In the genomic region with DNA sequence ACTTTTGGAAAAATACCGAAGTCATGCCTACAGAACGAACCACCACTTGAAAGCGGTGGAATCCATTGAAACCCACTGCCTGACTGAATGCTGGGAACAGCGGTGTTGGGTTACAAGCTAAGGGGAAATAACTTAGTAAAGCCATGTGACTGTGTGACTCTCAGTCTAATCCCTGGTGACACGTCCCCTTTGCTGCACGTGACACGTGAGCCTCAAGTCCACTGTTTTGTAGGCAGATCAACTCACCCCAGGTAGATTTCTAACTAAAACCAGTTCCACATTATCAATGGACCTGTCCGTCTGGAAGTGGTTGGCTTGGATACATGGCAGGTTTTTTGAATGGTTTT, we compare ENCODE assay signal across 7 mouse cellular contexts.
A peak's percentile ranks its signal among the peaks of the same experiment; 100 is the strongest.
DNase-seq lines count a peak whose midpoint lies in the region; ATAC-seq and TF ChIP-seq lines count a peak whose summit lies in the region.

No protein-coding gene starts in this region.

- H3K27ac ChIP-seq in CH12.LX (ENCODE audit: insufficient read depth, low read depth) = no peak overlapping the region

- H3K9me3 ChIP-seq in CH12.LX (replicated peaks; ENCODE audit: low read length) = no peaks in the 10 kb centered on the region

- H3K27me3 ChIP-seq in CH12.LX (replicated peaks) = no peaks in the 10 kb centered on the region

- dilution Hi-C loops in CH12.LX (cut with MboI; ENCODE audit: extremely low pct_ligation_motif_present, extremely low pct_unique_long_range_greater_than_20kb, low sequenced_read_pairs) = no loop called here

- no peak overlapping the region for H3K4me2 ChIP-seq in CH12.LX (ENCODE audit: insufficient read depth, low read depth, poor library complexity, severe bottlenecking)

- no peak overlapping the region for H3K4me3 ChIP-seq in CH12.LX (replicated peaks in 1 of 3; ENCODE audit: low read depth in 2 of 3, low read length in 2 of 3, poor library complexity in 1 of 3)

- TF ChIP-seq CTCF in CH12.LX (conservative IDR thresholded peaks at IDR 0.05 in 1 of 2, IDR thresholded peaks at IDR 0.05 in 1 of 2; ENCODE audit: low read depth in 2 of 2, low read length in 2 of 2) = no peak

- TF ChIP-seq POLR2A in CH12.LX (IDR thresholded peaks at IDR 0.05; ENCODE audit: low read depth, low read length) = no peak

- no peaks in the 10 kb centered on the region for H3K4me1 ChIP-seq in CH12.LX (ENCODE audit: control insufficient read depth in 1 of 2, insufficient read depth in 2 of 2)

- no peaks in the 10 kb centered on the region for H3K79me2 ChIP-seq in CH12.LX (replicated peaks; ENCODE audit: control insufficient read depth, extremely low read depth, insufficient read depth, poor library complexity, severe bottlenecking)

- no peaks in the 10 kb centered on the region for H3K36me3 ChIP-seq in CH12.LX (replicated peaks in 1 of 2; ENCODE audit: control insufficient read depth in 1 of 2, insufficient read depth in 1 of 2, low read length in 1 of 2)

- intact Hi-C loops in left cerebral cortex, postnatal 14 days (cut with DNase I) = no loop called here
- intact Hi-C loops in left cerebral cortex, postnatal 10 days (cut with DNase I) = no loop called here

- in situ Hi-C loops in CH12.LX (cut with MboI; ENCODE audit: low pct_ligation_motif_present, low pct_unique_long_range_greater_than_20kb, low sequenced_read_pairs) = no loop called here

- no peak overlapping the region for H3K9ac ChIP-seq in CH12.LX (ENCODE audit: insufficient read depth, low read depth)

- no peak for TF ChIP-seq RAD21 in CH12.LX (IDR thresholded peaks at IDR 0.05; ENCODE audit: low read depth, low read length)

- DNase-seq in 416B (ENCODE audit: low read depth) (peak; percentile 65), CH12.LX (ENCODE audit: extremely low read depth) (no peak)
- peak; percentile 69 to 70 for DNase-seq in kidney, postnatal 36 days
- DNase-seq in spleen, adult 18-20 months = no peak
- no peak for DNase-seq in left cerebral cortex, postnatal 14 days (ENCODE audit: low spot score in 2 of 2)
- no peak for DNase-seq in left cerebral cortex, postnatal 10 days (ENCODE audit: extremely low spot score in 1 of 2, low spot score in 2 of 2)

- no peak for TF ChIP-seq EP300 in CH12.LX (IDR thresholded peaks at IDR 0.05; ENCODE audit: low read length)

- ATAC-seq in granulocyte monocyte progenitor cell, adult 5-6 weeks (replicated peaks; ENCODE audit: poor library complexity, severe bottlenecking) = peak; percentile 43; the same call in 1 of the 2 replicates

TF ChIP-seq in CH12.LX, 34 proteins besides CTCF, POLR2A, EP300 and RAD21:
- TF ChIP-seq ZMIZ1 (IDR thresholded peaks at IDR 0.05; ENCODE audit: low read depth, low read length) (no peak), BHLHE40 (IDR thresholded peaks at IDR 0.05; ENCODE audit: low read depth, low read length) (peak; percentile 86)

Comparison
In these comparisons a context has a peak if more than half of its experiments do, and no peak if none do; other contexts are left out.
1. DNase-seq: peak in 416B (single experiment) and kidney, postnatal 36 days (2 of 2); none in CH12.LX (single experiment), spleen, adult 18-20 months (0 of 2), left cerebral cortex, postnatal 14 days (0 of 2) and left cerebral cortex, postnatal 10 days (0 of 2).